Mouse (Mus musculus) liver, adult 2 months (tissue): ENCODE data around the gene Efs.

Source experiments
- CTCF ChIP-seq: fragments of 200-500 bp; IDR thresholded peaks from 2 replicates; pipeline ENCODE4 v1.5.1; 2011; ENCODE audit warnings: low read depth, low read length, control low read depth
- POLR2A ChIP-seq: fragments of 200-500 bp; IDR thresholded peaks from 2 replicates; pipeline ENCODE4 v1.6.1; 2011; ENCODE audit warnings: low read length, control low read depth; ENCODE audit not compliant: insufficient read depth; ENCODE audit errors: extremely low read depth

- TF ChIP-seq POLR2A, result no peak
- no peak for TF ChIP-seq CTCF
These were observed 10.9 kb upstream of the Efs start for GRCm38 (mm10) chr14:54936831-54937160.
